In the genomic region with DNA sequence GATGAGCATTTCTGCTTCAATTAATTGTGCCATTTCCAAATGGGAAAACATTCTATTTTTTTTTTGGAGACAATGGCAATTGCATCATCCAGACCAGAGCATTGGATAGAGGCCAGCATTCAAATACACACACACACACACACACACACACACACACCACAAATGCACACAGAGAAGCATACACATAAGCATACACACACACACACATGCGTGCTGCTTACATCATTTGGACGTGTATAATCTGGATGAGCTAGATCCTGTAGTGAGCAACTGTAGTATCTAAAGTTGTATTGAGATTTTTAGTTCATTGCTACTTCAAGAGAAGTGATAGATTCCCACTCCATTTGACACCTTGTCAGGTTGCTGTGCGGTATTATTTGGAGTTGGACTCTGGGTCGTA, we compare ENCODE assay signal across 8 mouse cellular contexts. TPM values are rescaled to one million over a fixed set of nuclear protein-coding genes. Genes with fewer than 3 reads are reported as not detected.
DNase-seq lines count a peak whose midpoint lies in the region; ATAC-seq and TF ChIP-seq lines count a peak whose summit lies in the region.
"Not testable (repeated sequence)": the region's sequence is repeated elsewhere in the genome, so short reads cannot be mapped to it uniquely, and the experiment has no call there.

No protein-coding gene starts in this region.

- H3K27ac ChIP-seq in heart, adult 2 months, result peak overlapping the region; percentile 0; the same call in 1 of the 2 replicates
- not testable (repeated sequence) for H3K27ac ChIP-seq in kidney, embryonic 14.5 days (ENCODE audit: low read depth, low read length)
- H3K27ac ChIP-seq in limb, embryonic 11.5 days (replicated peaks; ENCODE audit: low read depth, low read length), result 0 out of 2 replicates have a peak overlapping the region, but pooled peaks have one; percentile 1
- peak overlapping the region; percentile 22; the same call in 1 of the 2 replicates for H3K27ac ChIP-seq in macrophage

- not testable (repeated sequence) for TF ChIP-seq CTCF in heart, adult 2 months (IDR thresholded peaks at IDR 0.05)

- not testable (repeated sequence) for TF ChIP-seq EP300 in heart, adult 2 months (IDR thresholded peaks at IDR 0.05; ENCODE audit: insufficient read depth, low read depth, low read length)

- not testable (repeated sequence) for H3K4me1 ChIP-seq in heart, adult 2 months (ENCODE audit: control insufficient read depth, insufficient read depth, low read length); kidney, embryonic 14.5 days (ENCODE audit: control insufficient read depth, insufficient read depth, low read length); limb, embryonic 11.5 days (ENCODE audit: control insufficient read depth, insufficient read depth, low read length)

- intact Hi-C loops in heart, adult 2 months (cut with DNase I), result not testable (repeated sequence)

- H3K36me3 ChIP-seq in heart, adult 2 months (ENCODE audit: control insufficient read depth, insufficient read depth, low read length); macrophage (ENCODE audit: inconsistent target): not testable (repeated sequence)
- peaks cover 23% of the 10 kb centered on the region for H3K36me3 ChIP-seq in kidney, embryonic 14.5 days (ENCODE audit: control insufficient read depth, insufficient read depth, low read length)
- H3K36me3 ChIP-seq in limb, embryonic 11.5 days (ENCODE audit: control insufficient read depth, insufficient read depth, low read length), result peaks cover 17% of the 10 kb centered on the region; the same call in 1 of the 2 replicates

- WGBS in heart, adult 2 months, result 54% methylated on average over 4 of the region's 4 CpGs
- WGBS in kidney, embryonic 14.5 days, result 64% methylated on average over 4 of the region's 4 CpGs
- WGBS in limb, embryonic 11.5 days, result 64% methylated on average over 4 of the region's 4 CpGs
- WGBS in macrophage (ENCODE audit: missing documents), result 93% methylated on average over 4 of the region's 4 CpGs

- TF ChIP-seq POLR2A in heart, adult 2 months (IDR thresholded peaks at IDR 0.05; ENCODE audit: insufficient read depth, low read depth, low read length), result not testable (repeated sequence)

- H3K9me3 ChIP-seq in kidney, embryonic 14.5 days (ENCODE audit: control insufficient read depth, low read length), result not testable (repeated sequence)
- peaks cover 14% of the 10 kb centered on the region; the same call in 1 of the 2 replicates for H3K9me3 ChIP-seq in limb, embryonic 11.5 days (ENCODE audit: control insufficient read depth, low read length)

- not testable (repeated sequence) for H3K9ac ChIP-seq in heart, adult 2 months (ENCODE audit: low read depth, low read length); kidney, embryonic 14.5 days (ENCODE audit: low read depth, low read length); limb, embryonic 11.5 days (ENCODE audit: low read length)

- H3K4me2 ChIP-seq in kidney, embryonic 14.5 days (replicated peaks; ENCODE audit: low read depth, low read length); limb, embryonic 11.5 days (ENCODE audit: low read depth, severe bottlenecking): not testable (repeated sequence)

- ATAC-seq in kidney, embryonic 14.5 days (ENCODE audit: low FRiP score, low TSS enrichment), result peak; percentile 1; the same call in 1 of the 2 replicates
- not testable (repeated sequence) for ATAC-seq in limb, embryonic 11.5 days (ENCODE audit: insufficient number of reproducible peaks, low FRiP score, low TSS enrichment, low read depth)

- H3K4me3 ChIP-seq in heart, adult 2 months; kidney, embryonic 14.5 days (ENCODE audit: low read length); limb, embryonic 11.5 days (ENCODE audit: low read depth, low read length); macrophage (ENCODE audit: inconsistent target): not testable (repeated sequence)

- H3K27me3 ChIP-seq in heart, adult 2 months (ENCODE audit: control insufficient read depth, insufficient read depth, low read length); kidney, embryonic 14.5 days (ENCODE audit: control insufficient read depth, insufficient read depth, low read length); limb, embryonic 11.5 days (ENCODE audit: control insufficient read depth, insufficient read depth, low read length): not testable (repeated sequence)

- DNase-seq in 416B (ENCODE audit: low read depth), result peak; percentile 34
- peak; percentile 15 to 59 for DNase-seq in adrenal gland, adult (ENCODE audit: inconsistent age in 2 of 2, low spot score in 1 of 2)
- DNase-seq in cerebellum, postnatal 14 days, result peak; percentile 17 to 25
- peak; percentile 15 to 17 for DNase-seq in heart, adult 2 months
- DNase-seq in limb, embryonic 11.5 days (ENCODE audit: low spot score), result not testable (repeated sequence)
- peak; percentile 20 to 55 for DNase-seq in spleen, postnatal 4 days (ENCODE audit: low spot score in 2 of 2)

- not testable (repeated sequence) for H3K79me2 ChIP-seq in heart, adult 2 months (replicated peaks; ENCODE audit: control insufficient read depth, insufficient read depth, low read length)
- H3K79me2 ChIP-seq in macrophage (ENCODE audit: inconsistent target), result peaks cover 30% of the 10 kb centered on the region

RNA-seq across cellular contexts. Expression of a gene that starts 35.0 kb away (rescaled TPM):
- 10 to 100 TPM; 22.9 to 27.8 TPM for total RNA-seq in heart, adult 2 months (2021)
- 27.5 and 60.9 TPM in 2 replicates for polyA plus RNA-seq in heart, adult 2 months (2012; rRNA removed)
- 279 and 362 TPM in 2 replicates for polyA plus RNA-seq in kidney, embryonic 14.5 days (2014; fragmentation: Nextera tagmentation; extraction: Ambion mirVana)
- 244 and 297 TPM in 2 replicates for polyA plus RNA-seq in limb, embryonic 11.5 days (2014; fragmentation: Nextera tagmentation; extraction: Ambion mirVana)
- total RNA-seq in macrophage (2018; cell fraction: chromatin; rRNA removed), result 1,000 to 10,000 TPM in 16 of 26 experiments, 100 to 1,000 TPM in 10; 644 to 7,809 (median 1,101) TPM
- total RNA-seq in macrophage (2018; cell fraction: cytosol; rRNA removed), result 100 to 1,000 TPM in 1 of 26 experiments, 10 to 100 TPM in 25; 11.8 to 160 (median 27.3) TPM
- 1,000 to 10,000 TPM in 5 of 26 experiments, 100 to 1,000 TPM in 20, 10 to 100 TPM in 1; 96.6 to 1,945 (median 481) TPM for total RNA-seq in macrophage (2018; cell fraction: nucleus; rRNA removed)
- polyA plus RNA-seq in macrophage (2018), result 45.5 to 114 TPM (median 105 TPM) in 3 replicates
